Mouse (Mus musculus): ENCODE results near the gene Gimap8. TPM values are rescaled to one million over a fixed set of nuclear protein-coding genes. Genes with fewer than 3 reads are reported as not detected.

The Gimap8 gene
- total and polyA plus RNA-seq, 3 experiments, result 4.1 to 7.6 (median 7.1) TPM

DNA sequence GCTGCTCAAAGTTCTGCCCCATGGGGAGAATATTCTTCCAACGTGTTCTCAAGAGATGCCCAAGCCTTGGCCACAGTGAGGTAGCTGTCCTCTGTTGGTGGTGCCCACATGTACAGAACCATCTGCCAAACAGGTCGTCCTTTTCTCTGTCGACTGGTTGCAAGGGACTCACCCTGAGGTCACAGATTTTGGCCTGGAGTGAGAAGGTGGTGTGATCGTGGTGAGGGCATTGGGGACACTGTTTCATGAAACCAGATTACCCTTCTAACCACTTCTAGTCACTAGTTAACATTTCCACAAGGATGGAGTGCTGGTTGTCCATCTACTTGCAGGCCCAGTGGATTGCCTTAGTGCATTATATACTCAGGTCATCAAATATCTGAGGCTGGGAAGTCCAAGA, 1.7 kb downstream of the Gimap8 start:
- no peaks in the 10 kb centered on the region for H3K27me3 ChIP-seq (ENCODE audit: control insufficient read depth, insufficient read depth, low read length)
- no peak overlapping the region for H3K9ac ChIP-seq (ENCODE audit: low read depth, low read length)
- H3K79me2 ChIP-seq (replicated peaks; ENCODE audit: control insufficient read depth, insufficient read depth, low read length), result no peaks in the 10 kb centered on the region
- 86% methylated on average over 4 of the region's 4 CpGs for WGBS
- H3K27ac ChIP-seq, result no peak overlapping the region
- no peaks in the 10 kb centered on the region for H3K36me3 ChIP-seq (ENCODE audit: control insufficient read depth, insufficient read depth, low read length)
- intact Hi-C loops (cut with DNase I), result loop anchor here (5.0 kb wide), 1 partner anchor 59 kb away; the partner anchor contains the start of gene Gimap6
- TF ChIP-seq CTCF (IDR thresholded peaks at IDR 0.05) (no peak), POLR2A (IDR thresholded peaks at IDR 0.05; ENCODE audit: insufficient read depth, low read depth, low read length) (no peak), EP300 (IDR thresholded peaks at IDR 0.05; ENCODE audit: insufficient read depth, low read depth, low read length) (no peak)
- peaks cover 1% of the 10 kb centered on the region; the same call in 1 of the 2 replicates for H3K4me1 ChIP-seq (ENCODE audit: control insufficient read depth, insufficient read depth, low read length)
- no peak for DNase-seq
- H3K4me3 ChIP-seq, result no peak overlapping the region

DNA sequence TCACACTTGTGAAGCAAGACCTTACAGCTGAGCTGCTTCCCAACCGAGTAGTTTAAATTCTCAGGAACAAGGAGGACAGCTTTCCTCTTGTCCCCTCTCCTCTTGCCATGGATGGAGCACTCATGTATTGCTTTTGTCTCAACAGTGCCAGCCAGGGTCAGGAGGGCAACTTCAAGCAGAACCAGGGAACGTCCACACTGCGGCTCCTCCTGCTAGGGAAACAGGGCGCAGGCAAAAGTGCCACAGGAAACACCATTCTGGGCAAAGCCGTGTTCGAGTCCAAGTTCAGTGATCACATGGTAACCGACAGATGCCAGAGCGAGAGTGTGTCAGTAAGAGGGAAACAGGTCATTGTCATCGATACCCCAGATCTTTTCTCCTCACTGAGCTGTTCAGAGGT, 3.0 kb downstream of the Gimap8 start:
- no peaks in the 10 kb centered on the region for H3K27me3 ChIP-seq (ENCODE audit: control insufficient read depth, insufficient read depth, low read length)
- TF ChIP-seq POLR2A (IDR thresholded peaks at IDR 0.05; ENCODE audit: insufficient read depth, low read depth, low read length), result no peak
- TF ChIP-seq EP300 (IDR thresholded peaks at IDR 0.05; ENCODE audit: insufficient read depth, low read depth, low read length), result no peak
- no peak for TF ChIP-seq CTCF (IDR thresholded peaks at IDR 0.05)
- H3K4me1 ChIP-seq (ENCODE audit: control insufficient read depth, insufficient read depth, low read length), result peaks cover 1% of the 10 kb centered on the region; the same call in 1 of the 2 replicates
- intact Hi-C loops (cut with DNase I), result no loop called here
- no peak overlapping the region for H3K27ac ChIP-seq
- no peaks in the 10 kb centered on the region for H3K79me2 ChIP-seq (replicated peaks; ENCODE audit: control insufficient read depth, insufficient read depth, low read length)
- DNase-seq, result no peak
- no peak overlapping the region for H3K9ac ChIP-seq (ENCODE audit: low read depth, low read length)
- H3K36me3 ChIP-seq (ENCODE audit: control insufficient read depth, insufficient read depth, low read length), result no peaks in the 10 kb centered on the region
- 87% methylated on average over 9 of the region's 9 CpGs for WGBS
- no peak overlapping the region for H3K4me3 ChIP-seq

- intact Hi-C loops (cut with DNase I), result no loop called here
- Histone ChIP-seq H3K27ac (no peak overlapping the region), H3K4me1 (ENCODE audit: control insufficient read depth, insufficient read depth, low read length) (no peaks in the 10 kb centered on the region; the same call in 1 of the 2 replicates), H3K79me2 (replicated peaks; ENCODE audit: control insufficient read depth, insufficient read depth, low read length) (no peaks in the 10 kb centered on the region), H3K4me3 (no peak overlapping the region), H3K27me3 (ENCODE audit: control insufficient read depth, insufficient read depth, low read length) (no peaks in the 10 kb centered on the region), H3K36me3 (ENCODE audit: control insufficient read depth, insufficient read depth, low read length) (no peaks in the 10 kb centered on the region; the same call in 1 of the 2 replicates), H3K9ac (ENCODE audit: low read depth, low read length) (no peak overlapping the region)
- no peak for DNase-seq
- no peak for TF ChIP-seq CTCF (IDR thresholded peaks at IDR 0.05)
- 76% methylated on average over 5 of the region's 5 CpGs for WGBS
Observed at GRCm38 (mm10) chr6:48658721-48659120, 11.7 kb downstream of the Gimap8 start.

DNA sequence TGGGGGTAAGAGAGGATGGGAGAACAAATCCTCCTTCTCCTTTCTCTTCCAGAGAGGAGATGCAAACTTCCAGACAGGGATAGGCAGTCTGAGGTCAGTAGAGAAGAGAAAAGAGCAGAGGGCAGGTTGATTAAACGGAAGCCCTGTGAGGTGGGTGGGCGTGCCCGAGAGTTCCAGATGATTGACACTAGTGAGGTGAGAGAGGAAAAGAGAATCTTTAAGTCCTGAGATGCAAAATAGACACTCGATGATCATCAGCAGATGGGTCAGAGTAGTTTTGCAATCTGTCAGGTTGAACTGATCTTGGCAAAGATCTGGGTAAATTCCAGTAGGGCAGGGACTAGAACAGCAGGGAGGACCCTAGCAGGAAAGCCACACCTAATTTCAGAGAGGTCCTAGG, 17.7 kb downstream of the Gimap8 start:
- no peaks in the 10 kb centered on the region for H3K36me3 ChIP-seq (ENCODE audit: control insufficient read depth, insufficient read depth, low read length)
- H3K79me2 ChIP-seq (replicated peaks; ENCODE audit: control insufficient read depth, insufficient read depth, low read length), result no peaks in the 10 kb centered on the region
- H3K27ac ChIP-seq, result no peak overlapping the region
- H3K9ac ChIP-seq (ENCODE audit: low read depth, low read length), result no peak overlapping the region
- no peaks in the 10 kb centered on the region for H3K27me3 ChIP-seq (ENCODE audit: control insufficient read depth, insufficient read depth, low read length)
- TF ChIP-seq POLR2A (IDR thresholded peaks at IDR 0.05; ENCODE audit: insufficient read depth, low read depth, low read length) (no peak), EP300 (IDR thresholded peaks at IDR 0.05; ENCODE audit: insufficient read depth, low read depth, low read length) (no peak), CTCF (IDR thresholded peaks at IDR 0.05) (no peak)
- H3K4me1 ChIP-seq (ENCODE audit: control insufficient read depth, insufficient read depth, low read length), result no peaks in the 10 kb centered on the region
- intact Hi-C loops (cut with DNase I), result no loop called here
- DNase-seq, result no peak
- 82% methylated on average over 4 of the region's 4 CpGs for WGBS
- no peak overlapping the region for H3K4me3 ChIP-seq

GRCm38 (mm10) chr6:48665471-48665870, 18.4 kb downstream of the Gimap8 start:
- Histone ChIP-seq H3K27me3 (ENCODE audit: control insufficient read depth, insufficient read depth, low read length) (no peaks in the 10 kb centered on the region), H3K79me2 (replicated peaks; ENCODE audit: control insufficient read depth, insufficient read depth, low read length) (no peaks in the 10 kb centered on the region), H3K4me1 (ENCODE audit: control insufficient read depth, insufficient read depth, low read length) (no peaks in the 10 kb centered on the region), H3K4me3 (no peak overlapping the region), H3K27ac (no peak overlapping the region), H3K9ac (ENCODE audit: low read depth, low read length) (no peak overlapping the region), H3K36me3 (ENCODE audit: control insufficient read depth, insufficient read depth, low read length) (no peaks in the 10 kb centered on the region)
- DNase-seq, result no peak
- 91% methylated on average over 9 of the region's 9 CpGs for WGBS
- intact Hi-C loops (cut with DNase I), result no loop called here
- no peak for TF ChIP-seq EP300 (IDR thresholded peaks at IDR 0.05; ENCODE audit: insufficient read depth, low read depth, low read length)
- TF ChIP-seq POLR2A (IDR thresholded peaks at IDR 0.05; ENCODE audit: insufficient read depth, low read depth, low read length), result no peak
- TF ChIP-seq CTCF (IDR thresholded peaks at IDR 0.05), result no peak

DNA sequence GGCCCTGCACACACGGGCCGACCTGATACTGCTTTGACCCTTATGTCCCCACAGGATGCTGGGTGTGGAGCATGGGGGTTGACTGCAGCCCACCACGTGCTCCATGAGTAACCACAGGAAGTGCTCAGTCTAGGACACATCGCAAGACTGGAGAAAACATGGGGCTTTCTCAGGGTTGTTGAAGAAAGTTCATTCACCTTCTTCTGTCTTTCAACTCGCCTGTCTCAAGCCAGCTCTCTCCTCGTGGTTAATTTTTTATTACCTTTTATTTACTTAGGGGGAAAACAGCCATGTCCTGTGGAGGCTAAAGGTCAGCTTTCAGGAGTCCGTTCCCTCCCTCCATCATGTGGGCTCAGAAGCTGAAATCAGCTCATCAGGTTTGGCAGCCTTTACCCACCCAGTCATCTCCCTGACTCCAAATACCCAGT, 19.1 kb downstream of the Gimap8 start:
- Histone ChIP-seq H3K36me3 (ENCODE audit: control insufficient read depth, insufficient read depth, low read length) (no peaks in the 10 kb centered on the region), H3K4me3 (no peak overlapping the region), H3K4me1 (ENCODE audit: control insufficient read depth, insufficient read depth, low read length) (no peaks in the 10 kb centered on the region), H3K9ac (ENCODE audit: low read depth, low read length) (no peak overlapping the region), H3K79me2 (replicated peaks; ENCODE audit: control insufficient read depth, insufficient read depth, low read length) (no peaks in the 10 kb centered on the region), H3K27ac (no peak overlapping the region), H3K27me3 (ENCODE audit: control insufficient read depth, insufficient read depth, low read length) (no peaks in the 10 kb centered on the region)
- TF ChIP-seq CTCF (IDR thresholded peaks at IDR 0.05) (no peak), POLR2A (IDR thresholded peaks at IDR 0.05; ENCODE audit: insufficient read depth, low read depth, low read length) (no peak), EP300 (IDR thresholded peaks at IDR 0.05; ENCODE audit: insufficient read depth, low read depth, low read length) (no peak)
- 37% methylated on average over 7 of the region's 7 CpGs for WGBS
- intact Hi-C loops (cut with DNase I), result no loop called here
- DNase-seq, result no peak
